Mouse (Mus musculus) right cerebral cortex, postnatal 36 days (tissue): ENCODE results near the gene Tlk1.

Source experiments
- DNase-seq, 2 experiments: peaks; one replicate each; pipeline ENCODE4 v3.0.0; 2022; ENCODE audit warnings: low spot score in 2 of 2, mixed read lengths in 1 of 2

Tlk1 gene

GRCm38 (mm10) chr2:70690195-70690594 lies 135.3 kb downstream of the Tlk1 start:
- no peak for DNase-seq

GRCm38 (mm10) chr2:70688454-70689078 lies 137.0 kb downstream of the Tlk1 start:
- DNase-seq = peak in 1 of 2 experiments; percentile 50

GRCm38 (mm10) chr2:70682324-70682723 lies 143.2 kb downstream of the Tlk1 start:
- DNase-seq = no peak

GRCm38 (mm10) chr2:70673445-70674126 lies 151.9 kb downstream of the Tlk1 start:
- DNase-seq = no peak

- peak in 1 of 2 experiments; percentile 25 for DNase-seq
Observed at GRCm38 (mm10) chr2:70672476-70672875, 153.1 kb downstream of the Tlk1 start.

GRCm38 (mm10) chr2:70669896-70670295 lies 155.6 kb downstream of the Tlk1 start:
- no peak for DNase-seq

GRCm38 (mm10) chr2:70669241-70669640 lies 156.3 kb downstream of the Tlk1 start:
- DNase-seq = no peak

- no peak for DNase-seq
Observed at GRCm38 (mm10) chr2:70667016-70667415, 158.5 kb downstream of the Tlk1 start.

GRCm38 (mm10) chr2:70663764-70664163 lies 161.8 kb downstream of the Tlk1 start:
- no peak for DNase-seq
